Mouse (Mus musculus) hindbrain, embryonic 14.5 days (tissue): Measurements from ENCODE around the gene Phf21a. TPM values are rescaled to one million over a fixed set of nuclear protein-coding genes. Genes with fewer than 3 reads are reported as not detected.

Experiments
- ATAC-seq: fragments of 200-750 bp; cut with Nextera tagmentation; 2 replicates; pipeline ENCODE4 v1.8.0; 2017; ENCODE audit warnings: moderate number of reproducible peaks, mild to moderate bottlenecking, moderate TSS enrichment, moderate library complexity; ENCODE audit not compliant: low FRiP score
- DNase-seq: peaks from one replicate; pipeline ENCODE4 v3.0.0-alpha.2; 2015; ENCODE audit warnings: low spot score
- H3K27ac ChIP-seq: fragments of 300-500 bp; sonication (generic); 2 replicates; pipeline ENCODE4 v1.5.1; 2014; ENCODE audit warnings: mild to moderate bottlenecking, moderate library complexity
- H3K27me3 ChIP-seq: fragments of 300-500 bp; sonication (generic); 2 replicates; pipeline ENCODE4 v1.6.1; 2014; ENCODE audit warnings: mild to moderate bottlenecking, low read length, mixed read lengths; ENCODE audit not compliant: control insufficient read depth, insufficient read depth
- H3K36me3 ChIP-seq: fragments of 300-500 bp; sonication (generic); replicated peaks from 2 replicates; pipeline ENCODE4 v1.6.1; 2014; ENCODE audit not compliant: control insufficient read depth, insufficient read depth
- H3K4me1 ChIP-seq: fragments of 300-500 bp; sonication (generic); replicated peaks from 2 replicates; pipeline ENCODE4 v1.6.1; 2014; ENCODE audit warnings: antibody characterized with exemption, low read length, mixed read lengths; ENCODE audit not compliant: control insufficient read depth, insufficient read depth
- H3K4me2 ChIP-seq: fragments of 300-500 bp; sonication (generic); replicated peaks from 2 replicates; pipeline ENCODE4 v1.6.1; 2014; ENCODE audit warnings: mild to moderate bottlenecking, moderate library complexity
- H3K4me3 ChIP-seq: fragments of 300-500 bp; sonication (generic); replicated peaks from 2 replicates; pipeline ENCODE4 v1.5.1; 2014; ENCODE audit warnings: mild to moderate bottlenecking, low read length
- H3K9ac ChIP-seq: fragments of 300-500 bp; sonication (generic); 2 replicates; pipeline ENCODE4 v1.6.1; 2014
- H3K9me3 ChIP-seq: fragments of 300-500 bp; sonication (generic); 2 replicates; pipeline ENCODE4 v1.6.1; 2016; ENCODE audit warnings: low read length; ENCODE audit not compliant: control insufficient read depth
- whole genome bisulfite sequencing: fragments of 180-500 bp; shearing (Covaris S2); extraction: QIAGEN DNeasy Blood & Tissue Kit; methylation state at CpG from one replicate; pipeline ENCODE4 v1.1.7; 2014; 5-methylcytosine and 5-hydroxymethylcytosine counted together
- polyA plus RNA-seq: library from polyadenylated mRNA; unstranded; fragments of >200 nt; fragmentation: Nextera tagmentation; extraction: Ambion mirVana; gene quantifications from 2 replicates; pipeline ENCODE4 v1.2.1, GENCODE M21; 2014

Phf21a gene
- polyA plus RNA-seq, 1 experiment from 2014 or later, result 29.6 TPM

DNA sequence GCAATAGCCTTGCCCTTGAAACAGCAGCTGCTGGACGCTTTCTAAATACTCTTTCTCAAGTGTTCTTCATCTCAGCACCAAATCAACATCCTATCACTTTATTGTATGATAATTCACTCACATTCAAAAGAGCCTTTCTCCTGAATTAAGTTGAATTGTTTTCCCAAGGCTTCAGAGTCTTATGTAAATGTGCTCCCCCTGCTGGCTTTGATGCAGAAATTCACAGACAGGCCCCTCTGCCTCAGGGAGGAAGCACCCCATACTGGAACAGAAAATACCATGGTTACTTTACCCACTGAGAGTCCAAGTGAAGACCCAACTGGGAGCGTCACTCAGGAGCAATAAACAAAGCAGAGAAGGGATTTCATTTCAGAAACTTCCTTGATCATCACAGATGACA, 237.9 kb downstream of the Phf21a start:
- Histone ChIP-seq H3K27me3 (no peaks in the 10 kb centered on the region), H3K4me3 (no peak overlapping the region), H3K9ac (no peak overlapping the region), H3K27ac (no peak overlapping the region), H3K4me2 (no peak overlapping the region), H3K4me1 (no peaks in the 10 kb centered on the region), H3K36me3 (peaks cover 68% of the 10 kb centered on the region), H3K9me3 (no peaks in the 10 kb centered on the region)
- ATAC-seq, result no peak
- WGBS, result 55% methylated on average over 2 of the region's 2 CpGs
- peak; percentile 72 for DNase-seq

DNA sequence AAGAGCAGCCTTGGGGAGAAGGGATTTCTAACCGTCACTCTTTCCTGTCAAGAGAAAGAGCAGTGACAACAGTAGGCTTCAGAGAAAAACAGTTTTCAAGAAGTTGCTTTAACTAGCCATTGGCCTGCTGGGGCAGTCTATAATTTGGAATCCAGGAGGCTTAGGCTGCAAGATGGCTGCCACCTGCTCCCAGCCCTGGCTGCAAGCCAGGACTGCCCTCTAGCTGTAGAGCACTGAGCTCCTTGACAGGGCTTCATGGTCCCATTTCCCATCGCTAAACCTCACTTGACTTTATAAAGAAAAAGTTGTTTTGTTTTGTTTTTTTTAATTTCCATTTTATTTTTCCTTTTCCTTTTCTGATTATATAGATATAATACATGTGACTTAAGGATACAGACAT, 238.5 kb downstream of the Phf21a start:
- ATAC-seq (no peak), DNase-seq (peak; percentile 64)
- Histone ChIP-seq H3K4me2 (no peak overlapping the region), H3K27me3 (no peaks in the 10 kb centered on the region), H3K9me3 (no peaks in the 10 kb centered on the region), H3K4me3 (no peak overlapping the region), H3K4me1 (no peaks in the 10 kb centered on the region), H3K9ac (no peak overlapping the region), H3K27ac (no peak overlapping the region), H3K36me3 (peaks cover 68% of the 10 kb centered on the region)
- 80% methylated on average over 2 of the region's 2 CpGs for WGBS

DNA sequence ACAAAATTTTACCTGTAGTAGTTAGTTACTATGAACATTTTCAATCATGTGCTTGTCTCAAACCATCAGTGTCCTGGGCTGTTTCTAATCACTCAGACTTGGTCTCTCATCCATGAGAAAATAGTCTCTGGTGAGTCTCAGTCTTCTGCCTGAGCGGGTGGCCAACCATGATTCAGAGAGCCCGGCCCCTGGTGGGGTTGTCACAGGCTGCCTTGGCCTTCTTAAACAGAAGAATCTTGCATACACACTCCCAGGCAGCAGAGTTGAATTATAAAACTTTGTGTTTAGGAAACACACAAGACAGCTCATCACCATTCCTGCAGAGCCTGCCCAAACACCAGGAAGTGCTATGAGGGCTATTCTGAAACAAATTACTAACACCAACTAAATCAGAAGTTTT, 239.0 kb downstream of the Phf21a start:
- no peak overlapping the region for H3K4me3 ChIP-seq
- DNase-seq, result no peak
- H3K27me3 ChIP-seq, result no peaks in the 10 kb centered on the region
- no peaks in the 10 kb centered on the region for H3K4me1 ChIP-seq
- 95% methylated on average over 2 of the region's 2 CpGs for WGBS
- no peak overlapping the region for H3K27ac ChIP-seq
- no peak for ATAC-seq
- peaks cover 67% of the 10 kb centered on the region for H3K36me3 ChIP-seq
- no peak overlapping the region for H3K4me2 ChIP-seq
- H3K9me3 ChIP-seq, result no peaks in the 10 kb centered on the region
- no peak overlapping the region for H3K9ac ChIP-seq

DNA sequence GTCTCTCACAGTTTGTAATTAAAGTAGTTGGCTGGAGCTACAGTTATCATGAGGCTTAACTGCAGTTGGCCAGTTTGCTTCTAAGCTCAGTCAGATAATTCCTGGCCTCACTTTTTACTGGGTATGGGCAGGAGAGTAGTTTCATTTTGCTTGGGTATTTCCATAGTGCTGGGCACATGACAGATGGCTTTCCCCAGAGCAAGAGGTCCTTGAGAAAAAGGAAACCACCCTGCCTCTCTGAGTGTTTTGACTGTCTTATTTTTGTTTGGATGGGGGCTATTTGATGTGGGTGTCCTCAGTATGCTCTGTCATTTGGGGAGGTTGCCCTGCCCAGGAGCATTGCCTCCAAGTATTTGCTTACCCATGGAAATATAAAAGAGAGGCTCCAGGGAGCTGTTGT, 249.5 kb downstream of the Phf21a start:
- H3K27me3 ChIP-seq, result no peaks in the 10 kb centered on the region

DNA sequence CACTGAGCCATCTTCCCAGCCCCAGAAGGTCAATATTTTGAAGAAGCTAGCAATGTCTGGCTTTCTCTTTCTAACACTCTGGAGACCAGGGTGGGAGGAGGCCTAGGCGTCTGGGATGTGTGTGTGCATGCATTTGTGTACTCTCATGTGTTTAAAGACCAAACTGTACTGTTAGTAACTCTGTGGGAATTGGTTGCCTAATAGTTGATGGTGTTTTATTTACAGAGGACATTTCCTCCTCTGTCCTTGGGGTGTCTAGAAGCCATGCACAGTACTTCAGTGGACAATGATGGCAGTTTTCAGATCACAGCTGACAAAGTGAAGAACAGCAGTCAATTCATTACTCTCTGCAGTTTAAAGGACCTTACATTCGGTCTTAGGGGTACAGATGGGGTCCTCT, 254.3 kb downstream of the Phf21a start:
- Histone ChIP-seq H3K9ac (no peak overlapping the region), H3K9me3 (no peaks in the 10 kb centered on the region), H3K27ac (no peak overlapping the region), H3K36me3 (peaks cover 70% of the 10 kb centered on the region), H3K4me1 (no peaks in the 10 kb centered on the region), H3K27me3 (no peaks in the 10 kb centered on the region), H3K4me2 (no peak overlapping the region), H3K4me3 (no peak overlapping the region)
- 95% methylated on average over 2 of the region's 2 CpGs for WGBS
- ATAC-seq, result no peak
- DNase-seq, result no peak

More for the DNA sequence above, 249.5 kb downstream of the Phf21a start:
- ATAC-seq, result no peak
- H3K9me3 ChIP-seq, result no peaks in the 10 kb centered on the region
- H3K4me1 ChIP-seq, result no peaks in the 10 kb centered on the region
- H3K4me2 ChIP-seq, result no peak overlapping the region
- peaks cover 50% of the 10 kb centered on the region for H3K36me3 ChIP-seq
- H3K4me3 ChIP-seq, result no peak overlapping the region
- no peak for DNase-seq
- H3K27ac ChIP-seq, result no peak overlapping the region
- H3K9ac ChIP-seq, result no peak overlapping the region

DNA sequence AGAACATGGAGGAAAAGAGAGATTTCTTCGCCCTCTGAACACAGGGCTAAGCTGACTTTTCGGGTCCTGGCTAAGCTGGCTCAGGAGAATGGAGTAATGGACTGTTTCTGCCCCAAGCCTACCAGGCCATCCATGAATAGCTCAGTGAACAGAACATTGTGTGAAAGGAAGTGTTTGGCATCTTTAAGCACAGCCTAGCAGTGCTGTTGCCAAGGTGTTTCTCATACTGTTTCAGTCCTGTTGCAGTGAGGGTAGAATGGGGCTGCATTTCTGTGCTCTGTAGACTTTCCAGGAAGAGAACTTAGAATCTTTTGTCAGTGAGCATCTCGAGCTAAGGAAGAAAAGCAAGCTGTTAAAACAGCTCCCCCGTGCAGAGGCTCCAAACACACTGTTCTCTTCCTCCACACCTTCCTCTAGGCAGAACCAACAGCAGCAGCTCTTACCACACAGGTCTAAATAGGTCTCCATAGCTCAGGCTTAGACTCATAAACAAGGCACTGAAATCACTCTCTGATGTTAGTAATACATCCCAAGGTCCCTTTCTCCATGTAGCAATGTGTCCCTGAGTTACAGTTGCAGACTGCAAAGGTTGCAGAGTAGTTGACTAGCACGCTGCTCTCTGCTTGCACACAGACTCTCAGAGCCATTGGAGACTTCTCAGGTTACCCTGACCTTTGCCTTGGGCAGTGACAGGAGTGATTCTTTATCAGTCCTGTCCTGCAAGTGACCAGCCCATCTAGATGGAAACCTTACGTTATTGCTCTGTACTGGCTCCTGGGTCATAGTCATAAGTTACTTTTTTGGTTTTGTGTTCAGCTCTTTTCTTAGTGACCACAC, 256.9 kb downstream of the Phf21a start:
- no peak overlapping the region for H3K4me2 ChIP-seq
- no peaks in the 10 kb centered on the region for H3K27me3 ChIP-seq
- no peaks in the 10 kb centered on the region for H3K4me1 ChIP-seq
- WGBS, result 74% methylated on average over 6 of the region's 6 CpGs
- H3K36me3 ChIP-seq, result peaks cover 68% of the 10 kb centered on the region
- H3K4me3 ChIP-seq, result no peak overlapping the region
- peak overlapping the region; percentile 26 for H3K27ac ChIP-seq
- H3K9me3 ChIP-seq, result no peaks in the 10 kb centered on the region
- H3K9ac ChIP-seq, result no peak overlapping the region
- DNase-seq (no peak), ATAC-seq (no peak)

DNA sequence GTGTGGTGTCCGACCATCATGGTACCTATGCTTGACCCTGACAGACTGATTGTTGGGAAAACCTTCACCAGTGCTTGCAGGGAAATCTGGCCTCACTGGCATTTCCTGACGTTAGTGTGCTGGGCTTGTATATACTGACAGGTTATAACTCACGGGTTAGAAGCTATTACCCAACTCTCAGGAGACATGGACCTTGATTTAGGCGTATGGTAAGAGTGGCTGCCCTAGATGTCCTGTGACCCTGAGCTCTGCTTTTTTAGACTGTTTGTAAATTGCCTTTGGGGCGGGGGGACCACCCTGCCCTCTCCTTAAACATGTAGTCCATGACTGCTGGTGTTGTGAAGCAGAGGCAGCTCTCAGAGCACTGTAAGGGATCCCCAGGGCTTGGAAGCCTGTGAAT, 257.8 kb downstream of the Phf21a start:
- Histone ChIP-seq H3K4me3 (no peak overlapping the region), H3K27ac (no peak overlapping the region), H3K9ac (no peak overlapping the region), H3K27me3 (no peaks in the 10 kb centered on the region), H3K36me3 (peaks cover 62% of the 10 kb centered on the region), H3K4me2 (no peak overlapping the region), H3K4me1 (no peaks in the 10 kb centered on the region), H3K9me3 (no peaks in the 10 kb centered on the region)
- ATAC-seq (no peak), DNase-seq (no peak)
- 77% methylated on average over 5 of the region's 5 CpGs for WGBS

DNA sequence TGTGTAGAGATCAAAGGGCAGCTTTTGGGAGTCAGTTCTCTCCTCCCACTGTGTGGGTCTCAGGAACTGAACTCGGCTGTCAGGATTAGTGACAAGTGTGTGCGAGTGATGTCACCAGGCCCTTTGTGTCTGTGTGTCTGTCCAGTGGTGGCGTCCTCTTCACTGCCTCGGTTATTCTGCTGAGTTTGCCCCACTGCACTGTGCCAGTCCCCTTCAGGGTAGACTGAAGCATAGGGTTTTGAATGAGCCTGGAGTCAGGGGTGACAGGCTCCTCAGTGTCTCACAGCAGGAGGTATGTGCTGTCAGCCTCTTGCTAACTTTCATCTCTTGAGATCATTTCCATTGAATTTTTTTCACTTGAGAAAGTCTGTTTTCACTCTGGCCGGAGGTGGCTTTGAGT, 260.5 kb downstream of the Phf21a start:
- no peak overlapping the region for H3K27ac ChIP-seq
- no peak overlapping the region for H3K9ac ChIP-seq
- ATAC-seq (no peak), DNase-seq (no peak)
- peaks cover 68% of the 10 kb centered on the region for H3K36me3 ChIP-seq
- no peaks in the 10 kb centered on the region for H3K27me3 ChIP-seq
- H3K4me3 ChIP-seq, result no peak overlapping the region
- H3K9me3 ChIP-seq, result no peaks in the 10 kb centered on the region
- WGBS, result 26% methylated on average over 5 of the region's 5 CpGs
- H3K4me2 ChIP-seq, result no peak overlapping the region
- no peaks in the 10 kb centered on the region for H3K4me1 ChIP-seq

DNA sequence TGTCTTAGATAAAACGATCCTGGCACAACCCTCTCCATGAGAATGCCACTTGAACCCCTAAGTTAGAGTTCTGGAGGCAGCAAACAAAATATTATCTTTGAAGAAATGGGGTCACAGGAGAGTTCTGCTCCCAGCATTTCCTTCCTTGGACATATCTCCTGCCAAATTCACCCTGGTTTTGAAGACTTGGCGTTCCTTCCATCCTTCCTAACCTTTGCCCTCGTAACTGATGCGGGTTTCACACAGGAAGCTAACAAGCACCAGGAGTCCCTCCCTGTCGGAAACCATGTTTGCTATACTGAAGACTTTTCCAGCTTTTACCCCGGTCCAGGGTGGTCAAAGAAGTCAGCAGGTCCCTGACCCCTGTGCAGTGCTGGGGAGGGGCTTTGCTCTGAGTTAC, 261.3 kb downstream of the Phf21a start:
- 68% methylated on average over 6 of the region's 6 CpGs for WGBS
- H3K27me3 ChIP-seq, result no peaks in the 10 kb centered on the region
- no peak overlapping the region for H3K4me2 ChIP-seq
- H3K36me3 ChIP-seq, result peaks cover 71% of the 10 kb centered on the region
- DNase-seq (no peak), ATAC-seq (no peak)
- H3K27ac ChIP-seq, result no peak overlapping the region
- H3K9me3 ChIP-seq, result no peaks in the 10 kb centered on the region
- H3K9ac ChIP-seq, result no peak overlapping the region
- H3K4me1 ChIP-seq, result no peaks in the 10 kb centered on the region
- H3K4me3 ChIP-seq, result no peak overlapping the region

DNA sequence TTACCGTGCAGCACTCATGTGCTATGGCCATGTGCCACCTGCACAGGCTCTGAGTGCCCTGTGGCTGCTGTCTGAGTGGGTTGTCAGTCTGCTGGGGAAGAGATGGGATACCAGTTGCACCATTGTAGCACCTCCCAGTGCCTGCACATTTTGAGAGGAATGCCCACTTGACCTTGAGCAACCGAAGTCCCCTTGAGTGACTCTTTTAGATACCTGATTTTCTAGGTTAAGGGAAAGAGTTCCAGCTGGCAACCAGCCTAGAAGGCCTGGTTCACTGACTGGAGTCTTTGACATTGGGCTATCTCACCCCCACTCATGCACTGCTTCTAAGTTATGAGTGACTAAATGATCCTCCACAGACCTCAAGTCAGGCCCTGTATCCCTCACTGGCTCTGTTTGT, 266.4 kb downstream of the Phf21a start:
- no peaks in the 10 kb centered on the region for H3K9me3 ChIP-seq
- no peak overlapping the region for H3K27ac ChIP-seq
- 88% methylated on average over 2 of the region's 2 CpGs for WGBS
- H3K9ac ChIP-seq, result no peak overlapping the region
- H3K4me3 ChIP-seq, result no peak overlapping the region
- no peak overlapping the region for H3K4me2 ChIP-seq
- H3K27me3 ChIP-seq, result no peaks in the 10 kb centered on the region
- peaks cover 67% of the 10 kb centered on the region for H3K36me3 ChIP-seq
- no peak for DNase-seq
- no peak for ATAC-seq
- H3K4me1 ChIP-seq, result no peaks in the 10 kb centered on the region
